Mouse (Mus musculus) heart, postnatal 0 days (tissue): ENCODE data around the gene Mast4.

ENCODE experiments used
- CTCF ChIP-seq: IDR thresholded peaks from 2 replicates; pipeline ENCODE4 v1.5.1; 2016; ENCODE audit warnings: antibody characterized with exemption, control low read depth, low read depth
- EP300 ChIP-seq: IDR thresholded peaks from 2 replicates; pipeline ENCODE4 v1.6.1; 2016; ENCODE audit warnings: antibody characterized with exemption, low read depth

- TF ChIP-seq CTCF (no peak), EP300 (no peak)
Measured at GRCm38 (mm10) chr13:102851253-102851652, 483.0 kb downstream of the Mast4 start.
